ENCODE assay signal across 11 mouse cellular contexts in genomic region chr11:116078676-116079320, GRCm38 (mm10). TPM values are rescaled to one million over a fixed set of nuclear protein-coding genes. Genes with fewer than 3 reads are reported as not detected.
A peak's percentile ranks its signal among the peaks of the same experiment; 100 is the strongest.
DNase-seq lines count a peak whose midpoint lies in the region; ATAC-seq and TF ChIP-seq lines count a peak whose summit lies in the region.
"Had no signal": no experiment of that assay in that cellular context is flagged by ENCODE, and none has a peak within 500 bp of the region (broad histone marks: within the 10 kb centered on the region; RNA-seq: fewer than 3 reads in every experiment).

No protein-coding gene starts in this region.

- H3K36me3 ChIP-seq in heart, embryonic 16.5 days (ENCODE audit: control insufficient read depth, insufficient read depth) = peaks cover 43% of the 10 kb centered on the region
- peaks cover 82% of the 10 kb centered on the region for H3K36me3 ChIP-seq in G1E (replicated peaks)
- peaks cover 49% of the 10 kb centered on the region for H3K36me3 ChIP-seq in liver, postnatal 0 days (replicated peaks; ENCODE audit: insufficient read depth, low read length)

- intact Hi-C loops in heart, postnatal 36 days (cut with DNase I) = no loop called here

- peaks cover 11% of the 10 kb centered on the region for H3K4me1 ChIP-seq in heart, embryonic 16.5 days (ENCODE audit: control insufficient read depth, insufficient read depth, low read length)
- H3K4me1 ChIP-seq in G1E (ENCODE audit: insufficient read depth, low read depth, low read length) = peaks cover 88% of the 10 kb centered on the region
- peaks cover 35% of the 10 kb centered on the region for H3K4me1 ChIP-seq in liver, postnatal 0 days (ENCODE audit: insufficient read depth)

- DNase-seq in heart, adult 11 months = no peak
- no peak for DNase-seq in G1E (ENCODE audit: low spot score)
- peak; percentile 85 for DNase-seq in embryo, embryonic 10 days (ENCODE audit: low spot score)
- DNase-seq in liver, postnatal 0 days = no peak
- DNase-seq in urinary bladder, postnatal 4 days (ENCODE audit: low spot score in 2 of 2) = no peak
- no peak for DNase-seq in heart, postnatal 36 days
- DNase-seq in thymus, postnatal 25 days = no peak
- DNase-seq: kidney, adult 11 months had no signal

- H3K27ac ChIP-seq in heart, embryonic 16.5 days (ENCODE audit: low read length) = peak overlapping the region; percentile 27
- H3K27ac ChIP-seq in liver, postnatal 0 days (ENCODE audit: low read depth) = peak overlapping the region; percentile 95; the same call in 1 of the 2 replicates

- TF ChIP-seq CTCF in G1E (IDR thresholded peaks at IDR 0.05; ENCODE audit: low read depth, low read length) = no peak
- no peak for TF ChIP-seq CTCF in liver, postnatal 0 days (IDR thresholded peaks at IDR 0.05; ENCODE audit: low read depth)

- no peak for TF ChIP-seq EP300 in liver, postnatal 0 days (IDR thresholded peaks at IDR 0.05; ENCODE audit: low read depth)

- H3K4me2 ChIP-seq in heart, embryonic 16.5 days (ENCODE audit: low read depth, low read length) = no peak overlapping the region
- H3K4me2 ChIP-seq in liver, postnatal 0 days (ENCODE audit: low read depth, low read length) = peak overlapping the region; percentile 77

- H3K9me3 ChIP-seq in heart, embryonic 16.5 days (replicated peaks; ENCODE audit: control insufficient read depth, low read length) = no peaks in the 10 kb centered on the region
- H3K9me3 ChIP-seq in G1E (replicated peaks) = no peaks in the 10 kb centered on the region
- no peaks in the 10 kb centered on the region for H3K9me3 ChIP-seq in liver, postnatal 0 days (ENCODE audit: low read length)

- no peaks in the 10 kb centered on the region for H3K27me3 ChIP-seq in heart, embryonic 16.5 days (ENCODE audit: control insufficient read depth, insufficient read depth, low read length)
- no peaks in the 10 kb centered on the region for H3K27me3 ChIP-seq in G1E (ENCODE audit: insufficient read depth, low read length)
- no peaks in the 10 kb centered on the region for H3K27me3 ChIP-seq in liver, postnatal 0 days (ENCODE audit: insufficient read depth, low read length)
- H3K27me3 ChIP-seq: Patski had no signal

- ATAC-seq in heart, embryonic 16.5 days (replicated peaks; ENCODE audit: extremely low read depth, insufficient read depth, low FRiP score) = no peak
- ATAC-seq in G1E (ENCODE audit: extremely low read depth, insufficient number of reproducible peaks, low FRiP score, poor library complexity, severe bottlenecking) = no peak
- no peak for ATAC-seq in liver, postnatal 0 days
- ATAC-seq: Patski had no signal

- no peak overlapping the region for H3K4me3 ChIP-seq in heart, embryonic 16.5 days (ENCODE audit: low read length)
- peak overlapping the region; percentile 37; the same call in 1 of the 2 replicates for H3K4me3 ChIP-seq in G1E (ENCODE audit: low read depth, low read length)
- no peak overlapping the region for H3K4me3 ChIP-seq in liver, postnatal 0 days (ENCODE audit: low read depth, low read length)
- H3K4me3 ChIP-seq: myocyte had no signal

- WGBS in heart, embryonic 16.5 days = 58% methylated on average over 10 of the region's 10 CpGs
- WGBS in liver, postnatal 0 days (ENCODE audit: insufficient replicate concordance) = 60% methylated on average over 10 of the region's 10 CpGs

- peak overlapping the region; percentile 25 for H3K9ac ChIP-seq in heart, embryonic 16.5 days (ENCODE audit: low read length)
- H3K9ac ChIP-seq in liver, postnatal 0 days (replicated peaks) = no peak overlapping the region

RNA-seq across cellular contexts. Expression of gene Unc13d, which starts 1.0 kb away (rescaled TPM):
- 3.2 and 5.9 TPM in 2 replicates for polyA plus RNA-seq in heart, embryonic 16.5 days (2015; fragmentation: Nextera tagmentation; extraction: Ambion mirVana)
- total RNA-seq in G1E (2014; fragmentation: Nextera tagmentation) (26.1 and 31.4 TPM in 2 replicates), G1E (2017) (63.5 and 81.7 TPM in 2 replicates)
- polyA plus RNA-seq in G1E (2012) = 126 and 144 TPM in 2 replicates
- 6.1 and 6.9 TPM in 2 replicates for polyA plus RNA-seq in liver, postnatal 0 days (2015; fragmentation: Nextera tagmentation; extraction: Ambion mirVana)
- under 1 TPM; 0.41 to 0.42 TPM for total RNA-seq in heart, postnatal 36 days (2021)

RNA-seq across cellular contexts. Expression of gene Wbp2, which starts 8.0 kb away (rescaled TPM):
- 143 and 153 TPM in 2 replicates for polyA plus RNA-seq in heart, embryonic 16.5 days (2015; fragmentation: Nextera tagmentation; extraction: Ambion mirVana)
- 160 and 169 TPM in 2 replicates for total RNA-seq in G1E (2014; fragmentation: Nextera tagmentation)
- total RNA-seq in G1E (2017) = 55.9 and 61.6 TPM in 2 replicates
- polyA plus RNA-seq in G1E (2012) = 499 and 545 TPM in 2 replicates
- 63.3 and 65.0 TPM in 2 replicates for polyA plus RNA-seq in liver, postnatal 0 days (2015; fragmentation: Nextera tagmentation; extraction: Ambion mirVana)
- total RNA-seq in heart, postnatal 36 days (2021) = 100 to 1,000 TPM in 1 of 2 experiments, 10 to 100 TPM in 1; 97.0 to 106 TPM

RNA-seq across cellular contexts. Expression of gene Trim47, which starts 48.2 kb away (rescaled TPM):
- polyA plus RNA-seq in heart, embryonic 16.5 days (2015; fragmentation: Nextera tagmentation; extraction: Ambion mirVana) = 79.8 and 89.2 TPM in 2 replicates
- total RNA-seq in G1E (2014; fragmentation: Nextera tagmentation) (not detected in 2 replicates), G1E (2017) (0.12 and 0.27 TPM in 2 replicates)
- 0.08 TPM in 1 of 2 replicates, not detected in the other for polyA plus RNA-seq in G1E (2012)
- polyA plus RNA-seq in liver, postnatal 0 days (2015; fragmentation: Nextera tagmentation; extraction: Ambion mirVana) = 5.7 and 7.4 TPM in 2 replicates
- total RNA-seq in heart, postnatal 36 days (2021) = 10 to 100 TPM; 25.2 to 34.2 TPM

RNA-seq across cellular contexts. Expression of gene Unk, which starts 48.7 kb away (rescaled TPM):
- 22.7 and 23.2 TPM in 2 replicates for polyA plus RNA-seq in heart, embryonic 16.5 days (2015; fragmentation: Nextera tagmentation; extraction: Ambion mirVana)
- total RNA-seq in G1E (2014; fragmentation: Nextera tagmentation) = 50.1 and 58.1 TPM in 2 replicates
- 17.2 and 19.8 TPM in 2 replicates for total RNA-seq in G1E (2017)
- polyA plus RNA-seq in G1E (2012) = 65.2 and 80.7 TPM in 2 replicates
- 3.9 and 5.1 TPM in 2 replicates for polyA plus RNA-seq in liver, postnatal 0 days (2015; fragmentation: Nextera tagmentation; extraction: Ambion mirVana)
- total RNA-seq in heart, postnatal 36 days (2021) = 1 to 10 TPM; 8.0 to 8.4 TPM

RNA-seq across cellular contexts. Expression of gene H3f3b, which starts 51.0 kb away (rescaled TPM):
- polyA plus RNA-seq in heart, embryonic 16.5 days (2015; fragmentation: Nextera tagmentation; extraction: Ambion mirVana) = 661 and 709 TPM in 2 replicates
- 692 and 699 TPM in 2 replicates for total RNA-seq in G1E (2014; fragmentation: Nextera tagmentation)
- total RNA-seq in G1E (2017) = 721 and 745 TPM in 2 replicates
- 230 and 336 TPM in 2 replicates for polyA plus RNA-seq in G1E (2012)
- 647 and 656 TPM in 2 replicates for polyA plus RNA-seq in liver, postnatal 0 days (2015; fragmentation: Nextera tagmentation; extraction: Ambion mirVana)
- total RNA-seq in heart, postnatal 36 days (2021) = 100 to 1,000 TPM; 136 to 158 TPM

Comparison
In these comparisons a context has a peak if more than half of its experiments do, and no peak if none do; other contexts are left out.
1. RNA of gene Unc13d, which starts 1.0 kb away (polyA plus RNA-seq): 126 to 144 TPM in G1E; 6.1 to 6.9 TPM in liver, postnatal 0 days and 3.2 to 5.9 TPM in heart, embryonic 16.5 days; every median in the first group is over 10 times any median in the second.